Mouse (Mus musculus): ENCODE measurements around the gene Mtss1l. TPM values are rescaled to one million over a fixed set of nuclear protein-coding genes. Genes with fewer than 3 reads are reported as not detected.

The Mtss1l gene
- polyA plus RNA-seq, 1 experiment from 2014 or later, result 0.34 TPM

Other genes with a start within 250 kb of the Mtss1l start
- 47.9 to 60.1 TPM (median 56.8 TPM) in 3 replicates for gene Vac14, start 102.9 kb upstream of the Mtss1l start, polyA plus RNA-seq (2018)
- not detected in 3 replicates for gene Il34, start 84.4 kb downstream of the Mtss1l start, polyA plus RNA-seq (2018)
- 29.1 to 44.7 TPM (median 32.2 TPM) in 3 replicates for gene Cog4, start 125.1 kb downstream of the Mtss1l start, polyA plus RNA-seq (2018)
- gene Sf3b3, start 125.3 kb downstream of the Mtss1l start, polyA plus RNA-seq (2018), result 34.3 to 64.6 TPM (median 41.6 TPM) in 3 replicates
- gene Fuk, start 181.0 kb downstream of the Mtss1l start, polyA plus RNA-seq (2018), result 1.5 to 3.6 TPM (median 2.4 TPM) in 3 replicates
- gene St3gal2, start 198.4 kb downstream of the Mtss1l start, polyA plus RNA-seq (2018), result 9.6 to 11.1 TPM (median 11.0 TPM) in 3 replicates